Mouse (Mus musculus) erythroid progenitor cell, adult 5-6 weeks (primary cell): Measurements from ENCODE around the gene Gm1673. TPM values are rescaled to one million over a fixed set of nuclear protein-coding genes. Genes with fewer than 3 reads are reported as not detected.

Experiments used
- ATAC-seq: replicated peaks from 2 replicates; pipeline ENCODE4 v1.8.0; 2016; ENCODE audit warnings: moderate number of reproducible peaks, mild to moderate bottlenecking, moderate TSS enrichment, inconsistent platforms; ENCODE audit not compliant: poor library complexity, low FRiP score, severe bottlenecking
- total RNA-seq, 2 experiments: library from RNA; stranded (forward) in 1 of 2; stranded (reverse) in 1 of 2; fragments of 150-400 nt in 1 of 2; fragments of 186-747, 209-891 nt in 1 of 2; gene quantifications; 2 replicates each; pipeline versions ENCODE4 v1.2.3 to v1.2.4; 2015 to 2017; ENCODE audit warnings: low replicate concordance in 2 of 2

Gene Gm1673
- total RNA-seq, 2 experiments from 2014 or later, result not detected

GRCm38 (mm10) chr5:33996694-33997045, 13.4 kb downstream of the Gm1673 start:
- ATAC-seq, result no peak

DNA sequence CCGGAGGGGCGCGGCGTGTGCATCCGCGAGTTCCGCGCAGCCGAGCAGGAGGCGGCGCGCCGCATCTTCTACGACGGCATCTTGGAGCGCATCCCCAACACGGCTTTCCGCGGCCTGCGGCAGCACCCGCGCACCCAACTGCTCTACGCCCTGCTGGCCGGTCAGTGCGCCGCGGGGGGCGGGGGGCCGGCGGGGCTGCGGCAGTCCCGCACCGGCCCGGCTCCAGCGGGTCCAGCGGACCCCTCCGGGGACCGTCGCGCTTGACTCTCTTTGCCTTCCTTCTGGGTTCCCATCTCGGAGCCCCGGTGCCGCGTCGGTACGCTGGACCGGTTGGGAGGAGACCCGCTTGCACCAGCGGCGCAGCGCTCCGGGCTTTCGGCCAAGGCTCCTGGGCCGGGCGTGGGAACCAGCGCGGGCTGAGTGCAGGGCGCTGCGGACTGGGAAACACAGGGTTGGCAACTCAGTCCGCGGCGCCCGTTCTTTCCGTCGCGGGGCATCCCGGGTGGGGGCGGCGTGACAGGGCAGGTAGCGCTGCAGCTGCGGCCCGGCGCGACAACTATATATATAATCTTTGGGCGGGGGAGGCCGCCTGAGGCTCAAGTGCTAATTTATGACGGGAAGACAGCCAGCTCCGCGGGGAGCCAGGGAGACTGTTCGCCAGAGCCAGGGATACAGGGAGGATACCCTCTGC, 14.0 kb downstream of the Gm1673 start:
- ATAC-seq, result no peak

GRCm38 (mm10) chr5:33997829-33998504, 14.7 kb downstream of the Gm1673 start:
- no peak for ATAC-seq

DNA sequence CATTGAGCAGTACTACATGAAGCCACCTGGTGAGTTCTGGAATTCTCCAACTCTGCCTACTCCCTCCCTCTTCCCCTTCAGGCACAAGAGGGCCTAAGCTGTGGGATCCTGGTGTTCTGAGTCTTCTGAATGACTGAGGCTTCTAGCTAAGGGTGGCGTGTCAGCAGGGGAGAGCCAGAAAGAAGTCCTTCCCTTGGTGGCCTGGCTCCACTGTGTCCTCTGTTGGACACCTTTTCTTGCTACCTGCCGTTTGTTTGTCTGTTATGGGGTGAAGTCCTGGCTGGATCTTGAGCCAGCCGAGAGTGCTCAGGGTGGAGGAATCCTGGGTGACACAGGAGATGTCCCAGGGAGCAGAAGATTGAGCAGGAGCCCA, 15.3 kb downstream of the Gm1673 start:
- no peak for ATAC-seq

DNA sequence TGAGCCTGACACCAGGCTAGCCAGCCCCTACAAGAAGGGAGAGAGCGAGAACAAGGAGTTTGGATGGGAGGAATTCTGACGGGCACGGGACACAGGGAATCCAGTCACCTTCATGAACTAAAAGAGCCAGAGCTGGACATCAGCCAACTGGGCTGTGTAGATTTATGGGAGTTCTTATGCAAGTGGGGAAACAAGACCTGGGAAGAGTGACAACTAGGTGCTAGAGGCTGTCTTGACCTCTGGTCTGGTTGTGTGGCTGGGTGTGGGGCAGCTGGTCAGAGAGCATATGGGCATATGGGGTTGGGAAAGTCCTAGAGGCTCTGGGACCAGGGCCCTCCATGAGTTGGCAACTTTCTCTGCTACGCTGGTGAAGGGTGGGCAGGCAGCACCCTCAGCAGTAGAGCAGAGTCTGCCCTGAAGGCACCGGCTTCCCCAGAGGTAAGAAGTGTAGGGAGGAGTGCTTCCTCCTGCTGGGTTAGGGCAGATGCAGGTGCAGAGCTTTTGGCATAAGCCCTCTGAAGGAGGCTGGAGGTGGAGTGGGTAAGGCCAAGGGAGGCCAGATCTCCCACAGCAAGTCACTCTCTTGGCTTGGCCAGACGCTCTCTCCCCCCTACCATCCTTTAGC, 16.3 kb downstream of the Gm1673 start:
- ATAC-seq, result no peak

DNA sequence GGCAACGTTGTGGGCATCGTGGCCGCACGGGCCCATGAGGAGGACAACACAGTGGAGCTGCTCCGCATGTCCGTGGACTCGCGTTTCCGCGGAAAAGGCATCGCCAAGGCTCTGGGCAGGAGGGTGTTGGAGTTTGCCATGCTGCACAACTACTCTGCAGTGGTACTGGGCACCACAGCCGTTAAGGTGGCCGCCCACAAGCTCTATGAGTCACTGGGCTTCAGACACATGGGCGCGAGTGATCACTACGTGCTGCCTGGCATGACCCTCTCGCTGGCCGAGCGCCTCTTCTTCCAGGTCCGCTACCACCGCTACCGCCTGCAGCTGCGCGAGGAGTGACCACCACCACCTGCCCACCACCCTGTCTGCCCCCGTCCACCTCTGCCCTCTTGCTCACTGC, 17.6 kb downstream of the Gm1673 start:
- no peak for ATAC-seq

GRCm38 (mm10) chr5:34001401-34001800, 18.2 kb downstream of the Gm1673 start:
- ATAC-seq, result no peak

GRCm38 (mm10) chr5:34002636-34003035, 19.4 kb downstream of the Gm1673 start:
- ATAC-seq, result no peak

- no peak for ATAC-seq
Observed at GRCm38 (mm10) chr5:34004618-34005017, 21.4 kb downstream of the Gm1673 start.

DNA sequence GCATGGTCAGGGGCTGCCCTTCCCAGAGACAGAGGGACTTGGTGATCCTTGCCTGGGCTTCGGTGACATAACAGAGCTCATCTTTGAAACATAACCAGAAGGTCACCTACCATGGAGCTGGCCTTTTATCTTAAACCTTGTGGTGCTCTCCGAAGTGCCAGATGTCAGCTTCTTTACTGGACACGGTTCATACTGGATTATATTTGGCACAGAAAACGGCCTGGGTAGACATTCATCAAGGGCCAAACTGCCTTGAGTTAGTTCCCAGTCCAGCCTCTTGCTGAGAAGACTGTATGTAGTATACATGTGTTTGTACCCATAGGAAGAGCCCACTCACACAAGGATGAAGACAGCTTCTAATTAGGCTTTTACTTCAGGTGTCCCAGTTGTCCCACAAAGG, 23.6 kb downstream of the Gm1673 start:
- ATAC-seq, result no peak

DNA sequence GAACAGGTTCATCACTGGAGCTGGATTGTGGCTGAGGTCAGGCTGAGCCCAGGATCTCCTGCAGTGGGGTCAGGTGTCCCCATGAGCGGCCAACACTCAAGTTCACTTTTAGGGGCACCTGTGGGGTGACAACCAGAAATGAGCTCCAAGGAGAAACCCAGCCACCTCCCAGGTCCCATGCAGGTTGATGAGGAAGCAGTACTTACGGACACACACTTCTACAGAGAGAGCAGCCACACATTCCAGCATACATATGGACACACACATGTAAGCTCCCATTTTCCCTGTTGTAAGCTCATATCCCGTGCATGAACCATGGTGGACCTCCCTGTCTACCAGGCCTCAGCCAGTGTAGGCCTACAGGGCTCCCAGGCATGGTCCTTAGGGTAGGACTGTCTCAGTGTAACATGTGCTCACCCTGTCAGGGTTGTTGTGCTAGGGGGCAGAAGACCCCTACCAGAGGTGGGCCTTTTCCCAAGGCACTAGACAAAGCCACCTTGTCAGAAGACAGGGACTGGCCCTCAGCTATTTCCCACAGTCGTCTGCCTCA, 24.2 kb downstream of the Gm1673 start:
- ATAC-seq, result no peak

GRCm38 (mm10) chr5:34014652-34015051, 31.4 kb downstream of the Gm1673 start:
- ATAC-seq, result no peak

GRCm38 (mm10) chr5:34018968-34019367, 35.7 kb downstream of the Gm1673 start:
- ATAC-seq, result no peak

GRCm38 (mm10) chr5:34030101-34030500, 46.9 kb downstream of the Gm1673 start:
- ATAC-seq, result no peak

DNA sequence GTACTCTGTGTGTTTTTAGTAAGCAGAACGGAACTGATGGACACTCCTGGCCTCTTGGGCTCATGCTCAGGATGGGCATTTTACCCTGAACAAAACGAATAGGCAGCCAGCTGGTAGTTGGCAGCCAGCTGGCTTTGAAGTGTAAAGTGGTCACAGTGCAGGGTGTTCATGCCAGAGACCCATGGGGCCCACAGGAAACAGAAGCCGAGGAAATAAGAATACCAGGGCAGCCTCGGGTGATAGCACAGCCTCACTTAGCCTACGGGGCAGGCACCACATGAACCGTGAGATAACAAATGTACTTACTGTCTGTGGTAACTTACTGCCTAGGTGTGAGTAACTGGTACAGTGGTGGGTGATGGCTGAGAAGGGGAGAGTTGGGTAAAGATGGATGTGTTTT, 47.8 kb downstream of the Gm1673 start:
- ATAC-seq, result no peak

DNA sequence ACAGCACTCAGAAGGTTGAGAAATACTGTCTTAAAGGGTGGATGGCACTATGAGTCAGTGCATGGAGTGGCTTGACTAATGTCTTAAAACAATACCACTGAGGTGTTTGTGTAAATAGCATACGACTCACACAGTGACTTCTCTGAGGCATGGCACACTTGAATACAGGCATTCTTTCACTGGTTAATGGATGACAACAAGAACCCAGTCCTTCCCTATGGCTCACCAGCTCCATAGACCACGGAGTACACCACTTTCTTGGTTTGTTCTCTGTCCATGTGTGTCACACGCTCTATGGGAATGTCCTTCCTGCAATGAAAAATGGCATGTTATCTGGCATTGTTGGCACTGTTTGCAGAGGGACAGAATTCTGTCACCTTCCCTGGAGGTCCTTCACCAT, 49.3 kb downstream of the Gm1673 start:
- no peak for ATAC-seq

Other genes starting within 250 kb of the Gm1673 start
- gene Letm1, start 200.6 kb upstream of the Gm1673 start, total RNA-seq (2015; ENCODE audit: low replicate concordance), result 7.6 and 13.8 TPM in 2 replicates
- 8.3 and 13.4 TPM in 2 replicates for gene Letm1, start 200.6 kb upstream of the Gm1673 start, total RNA-seq (2017; ENCODE audit: low replicate concordance)
- gene Nsd2, start 162.7 kb upstream of the Gm1673 start, total RNA-seq (2015; ENCODE audit: low replicate concordance), result 111 and 127 TPM in 2 replicates
- gene Nsd2, start 162.7 kb upstream of the Gm1673 start, total RNA-seq (2017; ENCODE audit: low replicate concordance), result 243 and 248 TPM in 2 replicates
- 12.3 and 28.1 TPM in 2 replicates for gene Nelfa, start 47.0 kb upstream of the Gm1673 start, total RNA-seq (2015; ENCODE audit: low replicate concordance)
- gene Nelfa, start 47.0 kb upstream of the Gm1673 start, total RNA-seq (2017; ENCODE audit: low replicate concordance), result 12.5 and 25.8 TPM in 2 replicates
- 0.72 TPM in 1 of 2 replicates, not detected in the other for gene Nat8l, start 12.6 kb downstream of the Gm1673 start, total RNA-seq (2015; ENCODE audit: low replicate concordance)
- 0.15 and 0.77 TPM in 2 replicates for gene Nat8l, start 12.6 kb downstream of the Gm1673 start, total RNA-seq (2017; ENCODE audit: low replicate concordance)
- 1.1 and 4.2 TPM in 2 replicates for gene Poln, start 186.0 kb downstream of the Gm1673 start, total RNA-seq (2015; ENCODE audit: low replicate concordance)
- 1.7 and 7.3 TPM in 2 replicates for gene Poln, start 186.0 kb downstream of the Gm1673 start, total RNA-seq (2017; ENCODE audit: low replicate concordance)
- gene Haus3, start 186.1 kb downstream of the Gm1673 start, total RNA-seq (2015; ENCODE audit: low replicate concordance), result 61.6 and 90.5 TPM in 2 replicates
- gene Haus3, start 186.1 kb downstream of the Gm1673 start, total RNA-seq (2017; ENCODE audit: low replicate concordance), result 99.5 and 120 TPM in 2 replicates
- 4.7 and 7.1 TPM in 2 replicates for gene Mxd4, start 204.3 kb downstream of the Gm1673 start, total RNA-seq (2015; ENCODE audit: low replicate concordance)
- 3.6 and 13.6 TPM in 2 replicates for gene Mxd4, start 204.3 kb downstream of the Gm1673 start, total RNA-seq (2017; ENCODE audit: low replicate concordance)